Mouse (Mus musculus): Measurements from ENCODE around the gene Iqcg.

DNA sequence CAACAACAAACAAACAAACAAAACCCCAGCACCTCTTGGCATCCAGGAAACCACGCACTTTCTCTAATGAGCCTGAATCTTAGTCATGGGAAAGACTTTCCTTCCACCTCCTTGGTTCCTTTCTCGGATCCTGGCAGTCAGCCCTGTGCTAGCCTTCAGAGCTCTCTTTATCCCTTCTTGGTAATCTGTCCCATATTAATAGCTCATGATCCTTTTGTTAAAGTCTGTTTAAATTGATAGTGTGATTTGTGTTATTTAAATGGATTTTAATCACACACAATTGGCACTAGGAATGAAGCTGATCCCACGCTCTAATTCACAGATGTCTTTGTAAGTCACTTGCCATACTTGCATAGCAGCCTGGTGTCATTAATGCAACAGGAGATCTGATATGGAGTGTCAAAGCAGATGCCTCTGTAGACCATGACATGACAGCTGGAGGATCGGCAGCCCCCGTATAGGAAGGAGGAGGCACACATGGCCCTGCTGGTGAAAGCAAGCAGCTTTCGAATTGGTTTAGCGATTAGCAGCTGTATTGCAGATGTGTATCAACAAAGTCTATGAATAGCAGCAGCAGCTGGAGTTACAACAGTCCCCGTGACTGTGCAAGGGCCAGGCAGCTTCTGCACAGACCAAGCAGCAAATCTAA is 31.4 kb downstream of the Iqcg start:
- TF ChIP-seq CTCF (IDR thresholded peaks at IDR 0.05; ENCODE audit: low read depth) = no peak
- TF ChIP-seq EP300 (IDR thresholded peaks at IDR 0.05; ENCODE audit: low read depth) = no peak
